Mouse (Mus musculus) stomach, postnatal 0 days (tissue): ENCODE measurements around the gene Lce1b. TPM values are rescaled to one million over a fixed set of nuclear protein-coding genes. Genes with fewer than 3 reads are reported as not detected.

Source experiments
- ATAC-seq: fragments of 200-750 bp; cut with Nextera tagmentation; 2 replicates; pipeline ENCODE4 v1.8.0; 2017; ENCODE audit not compliant: low FRiP score, low TSS enrichment
- DNase-seq: peaks from one replicate; pipeline ENCODE4 v3.0.0-alpha.2; 2016; ENCODE audit warnings: low spot score
- H3K27ac ChIP-seq: fragments of 300-500 bp; sonication (generic); replicated peaks from 2 replicates; pipeline ENCODE4 v1.5.1; 2014; ENCODE audit warnings: mild to moderate bottlenecking, control low read depth
- H3K27me3 ChIP-seq: fragments of 300-500 bp; sonication (generic); 2 replicates; pipeline ENCODE4 v1.6.1; 2014; ENCODE audit warnings: low read length; ENCODE audit not compliant: control insufficient read depth, insufficient read depth
- H3K36me3 ChIP-seq: fragments of 300-500 bp; sonication (generic); 2 replicates; pipeline ENCODE4 v1.6.1; 2014; ENCODE audit warnings: low read length, mixed read lengths; ENCODE audit not compliant: control insufficient read depth, insufficient read depth
- H3K4me1 ChIP-seq: fragments of 300-500 bp; sonication (generic); replicated peaks from 2 replicates; pipeline ENCODE4 v1.6.1; 2014; ENCODE audit warnings: antibody characterized with exemption; ENCODE audit not compliant: control insufficient read depth, insufficient read depth
- H3K4me2 ChIP-seq: fragments of 300-500 bp; sonication (generic); replicated peaks from 2 replicates; pipeline ENCODE4 v1.6.1; 2014; ENCODE audit warnings: low read depth, mild to moderate bottlenecking, control low read depth, moderate library complexity
- H3K4me3 ChIP-seq: fragments of 300-500 bp; sonication (generic); 2 replicates; pipeline ENCODE4 v1.5.1; 2014; ENCODE audit warnings: low read depth, low read length, control low read depth
- H3K9ac ChIP-seq: fragments of 300-500 bp; sonication (generic); 2 replicates; pipeline ENCODE4 v1.6.1; 2014; ENCODE audit warnings: mild to moderate bottlenecking, low read length, control low read depth, mixed read lengths
- H3K9me3 ChIP-seq: fragments of 300-500 bp; sonication (generic); 2 replicates; pipeline ENCODE4 v1.6.1; 2016; ENCODE audit warnings: low read length; ENCODE audit not compliant: control insufficient read depth
- CTCF ChIP-seq: IDR thresholded peaks from 2 replicates; pipeline ENCODE4 v1.5.1; 2016; ENCODE audit warnings: antibody characterized with exemption, low read depth, mild to moderate bottlenecking, moderate library complexity
- EP300 ChIP-seq: optimal IDR thresholded peaks from 2 replicates; pipeline ENCODE3; 2016; ENCODE audit warnings: antibody characterized with exemption
- WGBS: fragments of 180-500 bp; shearing (Covaris S2); extraction: QIAGEN DNeasy Blood & Tissue Kit; methylation state at CpG from one replicate; pipeline ENCODE4 v1.1.7; 2014; 5-methylcytosine and 5-hydroxymethylcytosine counted together
- polyA plus RNA-seq: library from polyadenylated mRNA; unstranded; fragments of >200 nt; fragmentation: Nextera tagmentation; extraction: Ambion mirVana; gene quantifications from 2 replicates; pipeline ENCODE4 v1.2.1, GENCODE M21; 2015

Lce1b gene
- polyA plus RNA-seq, 1 experiment from 2014 or later: 116 TPM

- TF ChIP-seq EP300 (no peak), CTCF (no peak)
- Histone ChIP-seq H3K4me1 (no peaks in the 10 kb centered on the region), H3K27ac (no peak within 1 kb of the TSS), H3K36me3 (no peaks in the 10 kb centered on the region), H3K9me3 (no peaks in the 10 kb centered on the region), H3K27me3 (no peaks in the 10 kb centered on the region), H3K4me2 (no peak within 1 kb of the TSS), H3K4me3 (no peak within 1 kb of the TSS), H3K9ac (no peak within 1 kb of the TSS)
- no peak for DNase-seq
- ATAC-seq: no peak
These were observed 13.5 kb upstream of the Lce1b start, which contains the start of gene Lce1a2 for GRCm38 (mm10) chr3:92670215-92670614. Gene Lce1a2 (minus strand): TSS chr3:92670315.

GRCm38 (mm10) chr3:92648207-92648606 is 8.5 kb downstream of the Lce1b start, which contains the start of gene Lce1a1:
Gene Lce1a1 (minus strand): TSS chr3:92648307.
- no peak within 1 kb of the TSS for H3K4me2 ChIP-seq
- no peak for TF ChIP-seq CTCF
- TF ChIP-seq EP300: no peak
- H3K27me3 ChIP-seq: no peaks in the 10 kb centered on the region
- no peak within 1 kb of the TSS for H3K9ac ChIP-seq
- H3K27ac ChIP-seq: no peak within 1 kb of the TSS
- no peak within 1 kb of the TSS for H3K4me3 ChIP-seq
- H3K4me1 ChIP-seq: no peaks in the 10 kb centered on the region
- no peaks in the 10 kb centered on the region for H3K9me3 ChIP-seq
- 80% methylated on average over 1 of the region's 1 CpGs for WGBS
- DNase-seq (no peak), ATAC-seq (no peak)
- H3K36me3 ChIP-seq: no peaks in the 10 kb centered on the region

- 95% methylated on average over 15 of the region's 15 CpGs for WGBS
- ATAC-seq: no peak
- Histone ChIP-seq H3K27me3 (no peaks in the 10 kb centered on the region), H3K9ac (no peak overlapping the region), H3K4me2 (no peak overlapping the region), H3K4me1 (no peaks in the 10 kb centered on the region), H3K36me3 (no peaks in the 10 kb centered on the region), H3K27ac (no peak overlapping the region), H3K4me3 (no peak overlapping the region), H3K9me3 (no peaks in the 10 kb centered on the region)
- TF ChIP-seq CTCF: no peak
- TF ChIP-seq EP300: no peak
- DNase-seq: no peak
These were observed 16.9 kb downstream of the Lce1b start for GRCm38 (mm10) chr3:92639854-92640253.

GRCm38 (mm10) chr3:92638653-92638991 is 18.1 kb downstream of the Lce1b start:
- Histone ChIP-seq H3K4me2 (no peak overlapping the region), H3K9me3 (no peaks in the 10 kb centered on the region), H3K4me1 (no peaks in the 10 kb centered on the region), H3K27me3 (no peaks in the 10 kb centered on the region), H3K27ac (no peak overlapping the region), H3K36me3 (no peaks in the 10 kb centered on the region), H3K4me3 (no peak overlapping the region), H3K9ac (no peak overlapping the region)
- DNase-seq (no peak), ATAC-seq (no peak)
- 61% methylated on average over 3 of the region's 3 CpGs for WGBS
- no peak for TF ChIP-seq CTCF
- TF ChIP-seq EP300: no peak

- WGBS: 38% methylated on average over 1 of the region's 1 CpGs
- no peak overlapping the region for H3K9ac ChIP-seq
- no peak for TF ChIP-seq CTCF
- TF ChIP-seq EP300: no peak
- ATAC-seq: no peak
- H3K4me1 ChIP-seq: no peaks in the 10 kb centered on the region
- no peak for DNase-seq
- H3K27ac ChIP-seq: no peak overlapping the region
- H3K36me3 ChIP-seq: no peaks in the 10 kb centered on the region
- no peak overlapping the region for H3K4me2 ChIP-seq
- H3K4me3 ChIP-seq: no peak overlapping the region
- no peaks in the 10 kb centered on the region for H3K27me3 ChIP-seq
- H3K9me3 ChIP-seq: no peaks in the 10 kb centered on the region
These were observed 18.7 kb downstream of the Lce1b start for GRCm38 (mm10) chr3:92637745-92638652.

- Histone ChIP-seq H3K4me1 (no peaks in the 10 kb centered on the region), H3K27ac (no peak within 1 kb of the TSS), H3K4me2 (no peak within 1 kb of the TSS), H3K9ac (no peak within 1 kb of the TSS), H3K36me3 (no peaks in the 10 kb centered on the region), H3K4me3 (no peak within 1 kb of the TSS), H3K27me3 (no peaks in the 10 kb centered on the region), H3K9me3 (no peaks in the 10 kb centered on the region)
- DNase-seq (no peak), ATAC-seq (no peak)
- WGBS: 52% methylated on average over 2 of the region's 2 CpGs
- no peak for TF ChIP-seq CTCF
- no peak for TF ChIP-seq EP300
These were observed 35.2 kb downstream of the Lce1b start, which contains the start of gene Lce6a for GRCm38 (mm10) chr3:92621560-92621959. Gene Lce6a (minus strand): TSS chr3:92621660.
